Mouse (Mus musculus): ENCODE results near the gene Ubxn11.

GRCm38 (mm10) chr4:134107730-134108129 lies 5.4 kb downstream of the Ubxn11 start:
- no peak for TF ChIP-seq CTCF (conservative IDR thresholded peaks at IDR 0.05; ENCODE audit: low read length)
- TF ChIP-seq POU5F1 (IDR thresholded peaks at IDR 0.05; ENCODE audit: borderline replicate concordance, low read length) = no peak
- TF ChIP-seq NANOG (IDR thresholded peaks at IDR 0.05; ENCODE audit: borderline replicate concordance, low read length) = no peak
